Mouse (Mus musculus) Patski (cell line): ENCODE measurements around the gene Arsg. TPM values are rescaled to one million over a fixed set of nuclear protein-coding genes. Genes with fewer than 3 reads are reported as not detected.

Experiments
- ATAC-seq: fragments of 100-300 bp; one replicate; pipeline ENCODE4 v1.8.0; 2021
- CTCF ChIA-PET: fragments of 350-600 bp; sonication (Branson Sonifier 250); formaldehyde crosslinking; loops from one replicate; lab custom pipeline; 2022; ENCODE audit warnings: inconsistent platforms; lab: Charles Lee
- POLR2A ChIA-PET: fragments of 350-600 bp; sonication (Branson Sonifier 250); formaldehyde crosslinking; loops from one replicate; lab custom pipeline; 2022; ENCODE audit warnings: antibody characterized with exemption, inconsistent platforms; lab: Charles Lee
- DNase-seq: peaks from one replicate; pipeline ENCODE4 v3.0.0-alpha.2; 2011; ENCODE audit warnings: low read depth, low spot score
- H3K27me3 ChIP-seq: fragments of 371-371 bp; one replicate; pipeline ENCODE4 v1.5.1; 2021
- CTCF ChIP-seq: fragments of 100-300 bp; IDR thresholded peaks from one replicate; pipeline ENCODE4 v1.5.1; 2021
- in situ Hi-C: fragments of 300-500 bp; cut with MboI; formaldehyde crosslinking; loops from 3 replicates; pipeline ENCODE4 v1.11.1; 2018; ENCODE audit warnings: low pct_unique_long_range_greater_than_20kb, mixed read lengths
- polyA plus RNA-seq: library from polyadenylated mRNA; unstranded; gene quantifications from one replicate; pipeline ENCODE4 v1.2.3, GENCODE M21; 2021

Arsg gene
- polyA plus RNA-seq, 1 experiment from 2014 or later, result 1.1 TPM

GRCm38 (mm10) chr11:109543466-109543865 lies 70.3 kb downstream of the Arsg start:
- ATAC-seq (no peak), DNase-seq (no peak)
- ChIA-PET CTCF (interaction anchor here (1.0 to 1.2 kb wide), 2 partner anchors 14 to 55 kb away, joined by 3 read pairs; no protein-coding TSS in a partner anchor), POLR2A (no interaction called here)
- no peaks in the 10 kb centered on the region for H3K27me3 ChIP-seq
- no peak for TF ChIP-seq CTCF
- in situ Hi-C loops, result no loop called here

- CTCF ChIA-PET, result interaction anchor here (0.8 to 1.0 kb wide), 2 partner anchors 18 to 56 kb away, joined by 3 read pairs; no protein-coding TSS in a partner anchor
- POLR2A ChIA-PET, result no interaction called here
- no peak for TF ChIP-seq CTCF
- in situ Hi-C loops, result no loop called here
- DNase-seq (no peak), ATAC-seq (no peak)
- no peaks in the 10 kb centered on the region for H3K27me3 ChIP-seq
Observed at GRCm38 (mm10) chr11:109544432-109544831, 71.3 kb downstream of the Arsg start.

- POLR2A ChIA-PET, result interaction anchor here (0.7 to 1.0 kb wide), 2 partner anchors 76 to 246 kb away, joined by 3 read pairs; no protein-coding TSS in a partner anchor
Observed at GRCm38 (mm10) chr11:109545265-109545664, 72.1 kb downstream of the Arsg start.

GRCm38 (mm10) chr11:109545700-109546143 lies 72.5 kb downstream of the Arsg start:
- ChIA-PET POLR2A (interaction anchor here (0.7 to 1.0 kb wide), 3 partner anchors 16 to 246 kb away, joined by 3 read pairs; no protein-coding TSS in a partner anchor), CTCF (interaction anchor here (1.0 to 1.2 kb wide), 2 partner anchors 9 to 28 kb away, joined by 3 to 4 read pairs; no protein-coding TSS in a partner anchor)
- DNase-seq (no peak), ATAC-seq (no peak)
- TF ChIP-seq CTCF, result no peak
- in situ Hi-C loops, result no loop called here
- no peaks in the 10 kb centered on the region for H3K27me3 ChIP-seq

More at GRCm38 (mm10) chr11:109545265-109545664, 72.1 kb downstream of the Arsg start:
- in situ Hi-C loops, result no loop called here
- no peak for TF ChIP-seq CTCF
- DNase-seq (no peak), ATAC-seq (no peak)
- no peaks in the 10 kb centered on the region for H3K27me3 ChIP-seq
- CTCF ChIA-PET, result interaction anchor here (1.2 kb wide), 1 partner anchor 9 kb away, joined by 4 read pairs; no protein-coding TSS in a partner anchor

- H3K27me3 ChIP-seq, result no peaks in the 10 kb centered on the region
- in situ Hi-C loops, result no loop called here
- ChIA-PET POLR2A (interaction anchor here (1.0 kb wide), 2 partner anchors 16 to 78 kb away, joined by 3 read pairs; no protein-coding TSS in a partner anchor), CTCF (interaction anchor here (1.0 to 1.2 kb wide), 2 partner anchors 10 to 29 kb away, joined by 3 to 4 read pairs; no protein-coding TSS in a partner anchor)
- DNase-seq (no peak), ATAC-seq (no peak)
- TF ChIP-seq CTCF, result no peak
Observed at GRCm38 (mm10) chr11:109546305-109547001, 73.3 kb downstream of the Arsg start.

- no peak for ATAC-seq
- CTCF ChIA-PET, result no interaction called here
- H3K27me3 ChIP-seq, result no peaks in the 10 kb centered on the region
- no peak for TF ChIP-seq CTCF
- in situ Hi-C loops, result no loop called here
- POLR2A ChIA-PET, result no interaction called here
- DNase-seq, result no peak
Observed at GRCm38 (mm10) chr11:109547652-109548051, 74.5 kb downstream of the Arsg start.

- CTCF ChIA-PET, result no interaction called here
- TF ChIP-seq CTCF, result no peak
- POLR2A ChIA-PET, result no interaction called here
- DNase-seq (no peak), ATAC-seq (no peak)
- no peaks in the 10 kb centered on the region for H3K27me3 ChIP-seq
- in situ Hi-C loops, result no loop called here
Observed at GRCm38 (mm10) chr11:109549599-109550290, 76.6 kb downstream of the Arsg start.

GRCm38 (mm10) chr11:109553921-109554320 lies 80.7 kb downstream of the Arsg start:
- in situ Hi-C loops, result no loop called here
- POLR2A ChIA-PET, result no interaction called here

GRCm38 (mm10) chr11:109554443-109554842 lies 81.3 kb downstream of the Arsg start:
- DNase-seq, result no peak
- H3K27me3 ChIP-seq, result no peaks in the 10 kb centered on the region
- TF ChIP-seq CTCF, result no peak
- POLR2A ChIA-PET, result no interaction called here
- CTCF ChIA-PET, result no interaction called here
- ATAC-seq, result no peak
- in situ Hi-C loops, result no loop called here

More at GRCm38 (mm10) chr11:109553921-109554320, 80.7 kb downstream of the Arsg start:
- no peaks in the 10 kb centered on the region for H3K27me3 ChIP-seq
- no peak for TF ChIP-seq CTCF
- CTCF ChIA-PET, result no interaction called here
- ATAC-seq (no peak), DNase-seq (no peak)

GRCm38 (mm10) chr11:109556130-109556529 lies 83.0 kb downstream of the Arsg start:
- no peak for ATAC-seq
- no peaks in the 10 kb centered on the region for H3K27me3 ChIP-seq
- no peak for TF ChIP-seq CTCF
- in situ Hi-C loops, result no loop called here
- POLR2A ChIA-PET, result no interaction called here
- CTCF ChIA-PET, result no interaction called here
- DNase-seq, result no peak
